Mouse (Mus musculus): ENCODE data around the gene Pdlim1. TPM values are rescaled to one million over a fixed set of nuclear protein-coding genes. Genes with fewer than 3 reads are reported as not detected.

Gene Pdlim1
- total RNA-seq, 4 experiments from 2014 or later, result 81.4 to 93.4 (median 89.9) TPM

DNA sequence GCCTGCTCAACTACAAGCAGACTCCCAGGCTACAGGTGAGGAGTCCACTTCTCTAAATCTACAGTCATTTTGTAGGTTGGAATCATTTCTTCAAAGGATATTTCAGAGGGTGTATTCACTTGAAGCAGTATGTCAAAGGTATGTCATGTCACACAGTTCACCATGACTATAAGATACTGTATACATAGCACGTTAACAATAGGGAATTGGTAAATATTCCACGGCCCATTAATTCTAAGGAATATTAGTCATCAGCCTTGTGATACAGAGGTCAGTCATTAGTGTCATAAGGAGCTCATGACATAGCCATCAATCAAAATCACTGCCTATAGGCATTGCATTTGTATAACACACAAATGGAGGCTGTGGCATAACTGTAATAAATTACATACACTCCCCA lies 13.1 kb upstream of the Pdlim1 start:
- DNase-seq (ENCODE audit: low spot score in 2 of 2), result no peak

DNA sequence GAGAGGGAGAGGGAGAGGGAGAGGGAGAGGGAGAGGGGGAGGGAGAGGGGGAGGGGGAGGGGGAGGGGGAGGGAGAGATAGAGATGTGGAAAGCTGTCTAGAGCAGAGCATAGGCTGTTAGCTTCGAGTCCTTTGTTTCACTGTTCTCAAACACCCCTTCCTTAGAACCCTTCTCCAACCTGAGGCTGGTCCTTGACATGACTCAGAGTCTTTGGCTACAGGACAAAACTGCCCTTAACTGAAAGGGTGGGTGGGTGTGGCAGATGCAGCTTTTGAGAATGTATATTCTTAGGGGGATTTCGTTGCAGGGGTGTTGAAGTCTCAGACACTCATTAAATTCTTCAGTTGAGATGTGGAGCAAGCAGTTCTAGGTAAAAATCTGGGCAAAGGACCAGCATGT lies 11.8 kb upstream of the Pdlim1 start:
- DNase-seq (ENCODE audit: low spot score in 2 of 2), result no peak

DNA sequence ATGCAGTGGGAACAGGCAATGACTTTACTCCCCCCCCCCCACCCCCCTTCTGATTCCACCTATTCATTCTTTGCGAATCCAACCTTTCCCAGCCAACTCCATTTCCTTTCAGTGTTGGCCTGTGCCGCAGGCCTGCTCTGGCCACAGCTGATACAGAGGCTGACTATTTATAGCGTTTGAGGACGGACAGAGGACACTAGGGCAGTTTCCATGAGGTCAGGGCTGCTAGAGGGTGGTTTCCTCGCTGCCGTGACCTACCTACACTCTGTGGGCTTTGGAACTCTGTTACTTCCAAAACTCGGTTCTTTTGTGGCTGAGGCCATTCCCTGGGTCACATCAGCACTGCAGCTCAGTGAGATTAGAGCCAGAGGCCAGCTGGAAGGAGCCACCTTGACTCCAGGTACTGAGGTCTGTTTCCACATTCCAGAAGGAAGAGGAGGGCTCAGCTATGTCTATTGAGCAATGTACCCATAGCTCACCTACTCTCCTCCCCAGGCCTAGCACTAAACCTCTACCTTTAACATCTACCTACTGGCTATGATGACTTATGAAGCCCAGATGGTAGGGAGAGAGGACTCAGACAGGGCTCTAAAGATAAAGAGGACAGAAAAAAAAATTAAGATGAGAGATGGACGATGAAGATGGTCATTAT lies 6.9 kb upstream of the Pdlim1 start:
- no peak for DNase-seq (ENCODE audit: low spot score in 2 of 2)

- no peak for DNase-seq (ENCODE audit: low spot score in 2 of 2)
Measured at GRCm38 (mm10) chr19:40277494-40277893, 5.9 kb upstream of the Pdlim1 start.

DNA sequence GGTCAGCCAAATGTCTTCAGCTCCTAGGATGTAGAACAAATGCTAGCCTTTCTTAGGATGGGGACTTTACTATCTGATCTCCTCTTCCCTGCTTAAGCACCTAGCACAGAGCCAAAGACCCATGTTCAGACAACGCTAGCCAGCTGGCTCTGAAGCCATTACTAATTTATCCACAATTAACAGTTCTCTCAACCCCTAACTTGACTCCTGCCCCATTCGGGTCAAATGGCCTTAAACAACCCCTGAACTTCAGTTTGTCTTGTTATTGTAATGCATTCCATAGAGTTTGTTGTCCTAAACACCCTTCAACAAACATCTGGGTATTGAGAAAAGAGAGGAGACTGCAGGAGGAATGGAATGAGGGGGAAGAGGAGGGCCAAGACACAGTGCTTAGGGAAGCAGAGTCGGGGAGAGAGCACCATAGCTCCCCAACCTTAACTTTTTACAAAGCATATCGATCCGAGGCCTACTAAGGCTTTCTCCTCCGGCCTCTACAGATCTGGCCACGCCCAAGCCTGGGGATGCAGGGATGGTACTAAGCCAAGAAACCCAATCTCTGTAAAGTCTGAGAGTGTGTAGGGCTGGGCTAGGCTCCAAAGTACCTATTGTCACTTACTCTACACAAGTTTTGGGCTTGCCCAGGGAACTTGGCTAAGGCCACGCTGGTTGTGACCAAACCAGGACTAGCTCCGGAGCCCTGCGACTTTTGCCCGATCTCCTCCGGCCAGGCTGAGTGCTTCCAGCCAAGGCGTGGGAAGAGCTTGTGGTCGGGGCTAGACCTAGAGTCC lies 4.0 kb upstream of the Pdlim1 start:
- no peak for DNase-seq (ENCODE audit: low spot score in 2 of 2)

GRCm38 (mm10) chr19:40272674-40273073 lies 1.0 kb upstream of the Pdlim1 start:
- no peak for DNase-seq (ENCODE audit: low spot score in 2 of 2)

GRCm38 (mm10) chr19:40270351-40271307 lies 1.0 kb downstream of the Pdlim1 start:
- no peak for DNase-seq (ENCODE audit: low spot score in 2 of 2)

DNA sequence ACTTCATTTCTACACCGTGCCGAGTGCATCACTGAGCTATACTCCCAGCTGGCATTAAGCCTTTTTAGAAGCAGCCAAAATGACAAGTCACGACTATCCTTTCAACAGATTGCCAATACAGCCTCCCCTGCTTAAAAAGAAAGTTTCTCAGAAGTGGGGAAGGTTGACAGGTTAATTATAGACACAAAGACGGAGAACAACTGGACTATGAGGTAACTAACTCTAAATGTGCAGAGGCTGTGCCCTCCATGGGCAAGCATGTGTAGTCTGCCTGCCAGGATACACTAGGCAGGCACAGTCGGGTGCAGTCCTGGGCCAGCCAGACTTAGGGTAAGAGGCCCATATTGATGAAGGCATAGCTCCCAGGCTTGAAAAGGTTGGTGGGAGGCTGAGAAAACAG lies 2.1 kb downstream of the Pdlim1 start:
- no peak for DNase-seq (ENCODE audit: low spot score in 2 of 2)

- no peak for DNase-seq (ENCODE audit: low spot score in 2 of 2)
Measured at GRCm38 (mm10) chr19:40268493-40268892, 3.1 kb downstream of the Pdlim1 start.

GRCm38 (mm10) chr19:40267380-40267779 lies 4.3 kb downstream of the Pdlim1 start:
- no peak for DNase-seq (ENCODE audit: low spot score in 2 of 2)

DNA sequence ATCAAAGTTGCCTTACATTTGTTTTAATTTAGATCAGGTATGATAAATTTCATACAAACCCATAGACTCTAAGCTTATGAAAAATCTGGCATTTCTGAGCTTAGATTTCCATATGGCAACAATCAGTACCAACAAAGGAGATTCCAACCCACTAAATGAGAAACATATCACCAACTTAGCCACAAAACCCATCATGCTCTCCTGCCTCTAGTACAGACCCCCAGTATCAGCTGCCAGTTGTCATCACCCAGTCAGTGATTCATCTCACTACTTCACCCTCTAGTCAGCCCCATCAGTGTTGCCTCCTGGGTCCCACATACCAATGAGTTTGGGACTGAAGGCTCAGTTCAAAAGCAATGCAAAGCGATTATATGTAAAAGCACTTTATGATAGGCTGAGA lies 12.2 kb downstream of the Pdlim1 start:
- no peak for DNase-seq (ENCODE audit: low spot score in 2 of 2)

DNA sequence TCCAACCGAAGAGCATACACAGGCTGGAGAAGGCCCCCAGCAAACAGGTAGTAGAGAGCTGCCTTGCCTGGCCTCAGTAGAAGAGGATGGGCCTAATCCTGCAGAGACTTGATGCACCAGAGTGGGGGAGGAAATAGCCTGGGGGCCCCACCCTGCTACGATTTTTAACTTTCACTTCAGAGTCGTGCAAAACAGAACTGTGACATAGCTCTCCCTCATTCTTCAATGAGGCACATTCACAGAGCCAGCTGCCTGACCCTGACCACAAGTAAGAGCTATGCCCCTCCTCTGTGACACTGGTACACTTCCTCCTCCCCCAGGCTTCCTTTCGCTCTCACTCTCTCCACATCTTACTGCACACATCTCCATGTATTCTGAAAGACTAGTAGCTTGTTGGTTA lies 14.2 kb downstream of the Pdlim1 start:
- no peak for DNase-seq (ENCODE audit: low spot score in 2 of 2)

- no peak for DNase-seq (ENCODE audit: low spot score in 2 of 2)
Measured at GRCm38 (mm10) chr19:40256376-40257050, 15.1 kb downstream of the Pdlim1 start.

DNA sequence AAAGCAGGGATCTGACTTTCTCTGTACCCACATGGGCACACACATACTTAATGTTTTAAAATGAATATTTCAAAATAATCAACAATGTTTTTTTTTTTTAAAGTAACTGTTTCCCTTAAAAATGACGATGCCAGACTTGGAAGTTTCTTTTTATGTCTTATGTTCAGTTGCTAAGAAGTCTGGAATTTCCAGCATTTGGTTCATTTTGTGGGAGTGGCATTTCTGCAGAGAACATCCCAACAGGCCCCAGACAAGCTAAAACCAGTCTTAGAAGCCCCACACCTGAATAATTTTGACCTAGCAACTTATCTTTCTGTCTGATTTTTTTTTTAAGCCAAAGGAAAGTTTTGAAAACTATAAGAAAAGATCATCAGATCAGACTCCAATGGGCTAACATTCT lies 16.1 kb downstream of the Pdlim1 start:
- no peak for DNase-seq (ENCODE audit: low spot score in 2 of 2)

DNA sequence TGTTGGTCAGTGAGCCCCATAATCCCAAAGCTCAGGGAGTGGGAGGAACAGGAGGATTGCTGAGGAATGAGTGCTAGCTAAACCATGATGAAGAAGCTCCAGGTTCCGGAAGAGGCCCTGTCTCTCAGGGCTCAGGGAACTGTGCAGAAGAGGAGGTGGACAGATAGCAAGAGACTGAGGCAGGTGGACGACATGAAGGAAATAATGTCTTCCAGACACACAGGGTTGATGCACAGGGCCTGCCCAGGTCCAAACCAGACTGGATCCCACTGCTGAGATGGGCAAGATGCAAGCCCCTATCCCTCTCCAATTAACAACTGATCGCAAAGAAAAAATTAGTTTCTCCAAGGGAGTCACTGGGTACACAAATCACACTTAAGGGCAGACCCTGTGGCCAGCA lies 16.9 kb downstream of the Pdlim1 start:
- DNase-seq (ENCODE audit: low spot score in 2 of 2), result no peak

DNA sequence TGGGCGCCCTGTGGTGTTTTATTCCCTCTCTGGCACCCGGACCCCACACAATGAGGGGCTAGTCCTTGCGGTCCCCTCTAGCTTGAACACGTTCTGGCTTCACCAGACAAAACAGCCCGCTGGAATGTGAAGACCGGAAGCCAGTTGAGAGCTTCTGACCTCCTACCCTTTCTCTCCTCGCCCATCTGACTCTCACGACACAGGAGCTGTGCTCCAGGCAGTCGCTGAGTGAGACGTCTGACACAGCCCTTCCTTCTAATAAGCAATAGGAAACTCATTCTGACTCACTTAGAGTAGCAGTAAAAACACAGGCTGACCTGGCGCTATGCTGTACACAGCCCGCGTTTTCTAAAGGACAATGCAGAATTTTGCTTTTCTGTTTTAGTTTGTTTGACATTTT lies 17.9 kb downstream of the Pdlim1 start:
- no peak for DNase-seq (ENCODE audit: low spot score in 2 of 2)

DNA sequence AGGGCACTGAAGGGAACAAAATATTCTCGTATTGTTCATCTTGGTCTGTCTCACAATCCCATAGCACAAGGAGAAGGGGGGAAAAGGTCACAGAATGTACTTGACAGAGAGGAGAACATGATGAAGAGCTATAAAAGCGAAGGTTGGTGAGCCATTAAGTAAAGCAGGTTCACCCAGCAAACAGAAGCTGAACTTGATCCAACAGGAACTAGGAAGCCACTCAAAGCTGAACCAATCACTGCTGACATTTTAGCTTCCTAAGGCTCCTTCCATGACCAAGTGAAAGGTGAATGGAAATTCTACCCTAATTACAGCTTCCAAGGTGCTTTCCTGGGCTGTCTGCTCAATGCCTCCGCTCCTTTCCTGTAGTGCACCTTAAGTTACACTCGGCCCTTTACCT lies 20.5 kb downstream of the Pdlim1 start:
- no peak for DNase-seq (ENCODE audit: low spot score in 2 of 2)

GRCm38 (mm10) chr19:40249352-40249751 lies 22.3 kb downstream of the Pdlim1 start:
- no peak for DNase-seq (ENCODE audit: low spot score in 2 of 2)

- DNase-seq (ENCODE audit: low spot score in 2 of 2), result no peak
Measured at GRCm38 (mm10) chr19:40248476-40248875, 23.2 kb downstream of the Pdlim1 start.

DNA sequence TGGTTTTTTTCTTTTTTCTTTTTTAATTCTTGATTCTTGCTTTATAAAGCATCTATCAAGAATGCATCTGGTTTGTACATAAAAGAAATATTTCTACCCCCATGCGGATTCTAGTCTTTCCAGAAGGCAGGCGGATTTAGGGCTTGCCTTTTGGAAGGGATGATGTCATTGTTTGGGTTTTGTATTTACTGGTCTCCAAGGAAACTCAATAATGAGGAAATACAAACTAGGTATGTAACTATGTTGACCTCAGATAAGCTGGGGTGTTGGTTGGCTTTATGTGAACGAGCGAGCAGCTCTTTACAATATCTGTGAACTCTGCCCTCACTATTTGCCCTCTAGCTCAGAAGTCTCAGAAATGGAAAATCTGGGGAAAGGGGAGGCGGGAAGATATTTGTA lies 24.4 kb downstream of the Pdlim1 start:
- DNase-seq (ENCODE audit: low spot score in 2 of 2), result no peak

DNA sequence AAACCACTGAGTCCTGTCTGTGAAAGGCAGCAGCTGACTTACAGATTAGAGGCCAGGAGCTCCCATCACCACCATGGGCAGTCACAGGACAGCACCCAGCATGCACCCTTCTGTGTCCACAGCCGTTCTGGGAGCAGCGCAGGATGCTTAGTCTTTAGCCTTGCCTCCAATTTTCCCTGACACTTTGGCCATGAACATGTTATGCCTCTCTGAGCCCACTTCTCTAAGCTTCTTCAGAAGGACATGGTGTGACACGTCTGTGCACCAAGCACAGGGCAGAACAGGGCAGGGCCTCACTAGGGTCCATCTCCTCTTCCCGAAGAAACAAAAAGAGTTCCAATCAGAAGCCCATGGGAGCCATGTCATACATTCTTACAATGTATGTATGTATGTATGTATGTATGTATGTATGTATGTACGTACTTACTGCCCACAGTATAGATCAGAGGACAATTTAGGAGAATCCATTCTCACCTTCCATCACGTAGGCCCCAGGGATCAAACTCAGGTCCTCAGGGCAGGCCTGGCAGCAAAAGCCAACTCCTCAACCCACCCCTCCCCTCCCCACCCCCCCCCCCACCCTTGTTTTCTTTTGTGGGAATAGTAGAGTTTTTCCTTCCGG lies 24.9 kb downstream of the Pdlim1 start:
- DNase-seq (ENCODE audit: low spot score in 2 of 2), result no peak
